Mouse (Mus musculus) mouse trophoblast stem cell (cell line): Measurements from ENCODE around the gene Gm49392.
"Not testable (repeated sequence)": the region's sequence is repeated elsewhere in the genome, so short reads cannot be mapped to it uniquely, and the experiment has no call there.

Source experiments
- in situ Hi-C, 2 experiments: fragments of 300-500 bp; cut with MseI, MboI; formaldehyde crosslinking; loops; 2 replicates in 1 of 2; 3 replicates in 1 of 2; pipeline ENCODE4 v1.15.1; 2025

Gm49392 gene

DNA sequence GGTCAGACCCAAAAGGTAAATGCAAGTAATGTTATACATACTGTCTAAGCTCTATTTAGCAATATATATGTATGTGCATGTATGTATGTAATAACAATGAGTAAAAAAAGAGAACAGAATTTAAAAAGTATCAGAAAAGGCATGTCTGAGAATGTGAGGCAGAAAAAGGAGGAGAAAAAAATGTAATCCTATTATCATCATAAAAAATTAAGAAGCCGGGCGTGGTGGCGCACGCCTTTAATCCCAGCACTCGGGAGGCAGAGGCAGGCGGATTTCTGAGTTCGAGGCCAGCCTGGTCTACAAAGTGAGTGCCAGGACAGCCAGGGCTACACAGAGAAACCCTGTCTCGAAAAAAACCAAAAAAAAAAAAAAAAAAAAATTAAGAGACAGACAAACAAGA lies at the start of gene Gm49392:
Gene Gm49392 (minus strand): TSS at position 101 of the 400 bp plus-strand sequence.
- in situ Hi-C loops, result not testable (repeated sequence)

GRCm38 (mm10) chr13:60941884-60942283 lies 45.2 kb upstream of the Gm49392 start, which contains the start of gene Tpbpa:
Tpbpa (minus strand) TSS chr13:60941984.
- in situ Hi-C loops, result not testable (repeated sequence)

DNA sequence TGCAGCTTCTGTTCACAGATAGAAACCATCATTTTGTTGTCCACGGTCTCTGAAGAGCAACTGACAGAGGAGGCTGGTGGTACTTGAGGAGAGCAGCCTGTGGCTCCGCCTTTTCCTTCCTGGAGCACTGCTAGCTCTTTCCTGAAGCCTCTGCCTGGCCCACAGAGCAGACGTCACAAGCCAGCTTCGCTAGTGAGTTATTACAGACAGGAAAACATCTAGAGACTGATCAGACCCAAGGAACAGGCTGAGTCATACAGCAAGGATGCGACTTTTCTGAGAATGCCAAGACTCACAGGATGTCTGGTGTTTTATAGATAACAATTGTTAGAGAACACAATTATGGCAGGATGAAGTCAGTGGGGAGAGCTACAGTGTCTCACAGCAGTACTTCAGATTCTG lies 39.8 kb upstream of the Gm49392 start, which contains the start of the genes Gm49391 and Ctla2a:
Gene Gm49391 (minus strand): TSS at position 72 of the 402 bp plus-strand sequence.
Gene Ctla2a (minus strand): TSS at position 126 of the 402 bp plus-strand sequence.
- in situ Hi-C loops, result no loop called here

DNA sequence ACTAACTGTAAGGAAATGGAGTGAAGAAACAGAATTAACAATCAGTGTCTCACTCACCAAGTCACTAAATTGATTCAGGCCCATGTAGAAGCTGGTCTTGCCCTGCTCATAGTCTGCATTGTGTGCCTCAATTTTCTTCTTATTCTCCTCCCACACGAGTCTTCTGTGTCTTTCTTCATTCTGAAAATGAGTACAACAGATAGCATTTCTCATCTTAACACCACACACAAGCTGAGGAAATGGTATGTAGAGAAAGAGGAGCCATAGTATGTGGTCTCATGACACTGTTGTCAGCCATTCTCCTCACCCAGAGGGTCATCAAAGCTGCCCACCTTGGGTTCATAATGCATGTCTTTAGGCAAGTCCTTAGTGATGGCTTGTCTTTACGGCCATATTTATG lies 38.8 kb upstream of the Gm49392 start, which contains the start of gene Gm49393:
Gene Gm49393 (minus strand): TSS at position 101 of the 400 bp plus-strand sequence.
- in situ Hi-C loops, result not testable (repeated sequence)

DNA sequence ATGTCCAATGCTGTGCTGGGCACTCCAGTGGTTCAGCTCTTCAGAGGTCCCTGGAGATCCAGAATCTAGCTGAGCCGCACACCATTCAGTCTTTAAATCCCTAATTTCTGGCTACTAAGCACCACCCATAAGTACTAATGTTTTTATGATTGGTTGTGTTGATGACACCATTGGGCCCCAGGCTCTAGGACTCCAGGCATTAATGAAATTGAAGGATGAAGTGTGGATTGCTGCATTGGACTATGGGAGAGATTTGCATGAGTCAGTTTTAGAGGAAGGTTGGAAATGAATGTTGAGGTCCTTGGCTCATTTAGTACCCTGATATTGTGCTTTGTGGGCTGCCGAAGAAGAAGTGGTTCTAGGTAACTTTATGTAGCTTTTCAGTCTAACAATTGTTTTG lies 8.1 kb upstream of the Gm49392 start, which contains the start of gene Tpbpb:
Gene Tpbpb (minus strand): TSS at position 101 of the 400 bp plus-strand sequence.
- in situ Hi-C loops, result not testable (repeated sequence)

- in situ Hi-C loops, result no loop called here
Observed at GRCm38 (mm10) chr13:60897328-60897727, 634 bp upstream of the Gm49392 start, which contains the start of gene Ctla2b. Ctla2b (minus strand) TSS chr13:60897447.

DNA sequence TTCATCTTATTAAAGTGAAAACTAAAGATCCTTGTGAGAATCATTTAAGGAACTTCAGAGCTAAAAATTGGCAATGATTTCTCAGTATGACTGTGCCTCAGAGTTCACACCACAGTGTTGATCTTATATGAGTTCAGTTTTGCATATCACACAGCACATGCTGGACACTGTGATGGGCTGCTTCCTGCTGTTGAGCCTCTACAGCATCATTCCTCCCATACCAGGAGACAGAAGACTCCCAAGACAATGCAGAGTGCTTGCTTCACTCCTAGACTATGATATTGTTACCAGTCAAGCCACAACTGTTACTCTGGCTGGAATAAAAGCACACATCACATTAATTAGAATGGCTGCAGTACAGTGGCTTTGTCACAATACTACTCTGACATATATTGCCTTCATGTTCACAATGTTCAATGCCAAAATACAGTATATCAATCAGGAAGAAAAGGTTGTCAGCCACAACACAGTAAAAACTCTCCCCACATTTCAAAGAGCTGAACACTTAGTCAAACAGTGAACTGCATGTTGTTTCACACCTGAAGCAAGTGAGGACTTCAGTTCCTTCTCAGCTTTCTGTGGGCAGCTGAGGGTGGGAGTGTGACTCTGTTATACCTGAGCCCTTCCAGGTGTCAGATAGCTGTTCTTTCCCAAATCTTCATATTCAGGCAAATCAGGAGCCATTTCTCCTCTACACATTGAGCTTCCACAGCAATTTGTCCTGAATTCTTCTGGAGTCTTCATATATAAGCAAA lies 1.1 kb downstream of the Gm49392 start:
- in situ Hi-C loops, result no loop called here

GRCm38 (mm10) chr13:60892301-60892700 lies 4.4 kb downstream of the Gm49392 start:
- in situ Hi-C loops, result no loop called here

DNA sequence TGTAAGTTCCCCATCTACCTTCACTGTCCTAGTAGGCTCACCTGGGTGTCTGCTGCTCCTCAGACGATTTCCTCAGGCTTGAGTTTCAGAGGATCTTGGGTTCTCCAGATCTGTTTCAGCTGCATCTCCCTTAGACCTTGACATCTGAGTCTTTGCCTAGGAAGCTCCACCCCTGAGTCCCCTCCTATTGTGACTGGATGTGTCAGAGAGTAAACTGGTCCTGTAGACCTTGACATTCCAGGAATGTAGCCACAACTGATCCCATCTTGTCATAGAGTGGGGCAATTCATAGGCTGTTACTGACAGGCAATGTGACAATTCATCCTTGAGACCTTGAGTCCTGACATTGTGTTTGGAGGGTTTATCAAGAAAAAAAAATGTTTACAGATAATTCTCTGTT lies 32.4 kb downstream of the Gm49392 start, which contains the start of gene 4930486L24Rik:
Gene 4930486L24Rik (minus strand): TSS at position 195 of the 400 bp plus-strand sequence.
- in situ Hi-C loops, result no loop called here

GRCm38 (mm10) chr13:60848241-60849120 lies 48.2 kb downstream of the Gm49392 start:
- in situ Hi-C loops, result no loop called here

DNA sequence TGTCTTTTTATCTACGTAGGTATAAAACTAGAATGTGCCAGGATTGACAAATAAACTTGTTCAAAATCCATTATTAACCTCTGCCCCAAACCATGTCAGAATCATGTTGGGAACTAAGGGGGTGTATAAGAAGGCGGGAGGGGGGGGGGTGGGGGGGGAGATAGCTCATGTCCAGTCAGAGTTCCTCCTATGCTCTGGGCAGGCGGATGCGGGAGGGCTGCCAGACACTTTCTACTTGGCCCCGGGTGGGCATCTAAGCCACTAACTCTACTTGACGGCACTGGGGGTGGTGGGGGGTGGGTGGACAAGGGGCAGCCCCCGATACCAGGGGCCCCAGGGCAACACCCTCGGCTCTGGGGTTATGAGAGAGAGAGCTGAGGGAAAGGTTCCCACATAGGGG lies 53.5 kb downstream of the Gm49392 start:
- in situ Hi-C loops, result no loop called here

DNA sequence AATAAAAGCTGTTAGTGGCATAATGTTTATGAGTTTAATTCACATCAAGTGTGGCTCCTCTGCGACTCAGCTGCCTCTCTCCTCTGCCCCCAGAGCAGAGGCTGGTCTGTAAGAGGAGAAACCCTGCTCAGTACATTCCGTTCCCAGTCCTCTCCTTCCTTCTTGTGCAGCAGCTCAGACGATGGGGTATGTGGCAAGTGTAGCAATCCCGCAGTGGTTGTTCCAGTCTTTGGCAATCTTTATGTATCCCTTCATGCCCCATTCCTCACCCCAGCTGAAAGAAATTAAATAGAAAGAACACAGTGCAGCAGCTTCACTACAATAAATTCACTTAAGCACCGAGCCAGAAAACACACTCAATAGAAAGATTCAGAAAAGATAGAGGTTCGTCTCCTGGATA lies 54.0 kb downstream of the Gm49392 start:
- in situ Hi-C loops, result no loop called here

- in situ Hi-C loops, result no loop called here
Observed at GRCm38 (mm10) chr13:60839353-60839902, 57.3 kb downstream of the Gm49392 start.

DNA sequence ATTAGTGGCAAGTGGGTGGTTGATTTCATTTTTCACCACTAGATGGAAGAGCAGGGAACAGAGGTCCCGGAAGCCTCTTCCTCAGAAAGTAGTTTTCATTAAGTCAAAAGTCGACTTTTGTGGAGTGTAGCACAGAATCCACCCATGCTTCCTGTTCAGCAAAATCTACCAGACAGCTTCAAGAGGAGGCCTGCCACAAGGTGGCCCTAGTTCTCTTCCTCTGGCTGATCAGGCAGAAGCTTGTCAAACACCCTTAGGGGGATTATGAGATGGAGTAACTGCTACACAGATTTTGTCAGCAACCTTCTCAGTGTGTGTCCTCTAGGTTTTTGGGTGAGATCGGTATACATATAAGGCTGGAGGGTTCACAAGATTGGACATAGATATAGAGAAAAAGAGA lies 70.6 kb downstream of the Gm49392 start:
- in situ Hi-C loops, result no loop called here

GRCm38 (mm10) chr13:60820486-60821175 lies 76.1 kb downstream of the Gm49392 start:
- in situ Hi-C loops, result no loop called here

DNA sequence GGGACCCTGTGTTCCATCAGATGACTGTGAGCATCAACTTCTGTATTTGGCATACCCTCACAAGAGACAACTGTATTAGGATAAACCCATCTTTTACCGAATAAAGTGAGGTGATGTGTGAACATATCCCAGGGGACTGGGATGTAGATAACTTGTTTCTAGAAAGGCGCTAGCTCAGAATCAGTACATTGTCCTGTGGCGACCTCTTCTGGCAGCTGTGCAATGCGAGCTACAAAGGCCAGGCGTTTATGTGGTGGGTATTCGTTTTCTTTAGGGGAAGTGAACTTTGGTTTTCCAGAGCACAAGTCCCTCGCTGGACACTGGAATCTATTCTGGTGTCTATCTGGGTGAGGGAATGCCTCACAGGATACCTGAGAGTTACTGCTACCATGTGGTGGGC lies 77.2 kb downstream of the Gm49392 start:
- in situ Hi-C loops, result loop anchor here in 1 of 2 experiments (5.0 kb wide), 1 partner anchor 62 kb away; no protein-coding TSS in a partner anchor

DNA sequence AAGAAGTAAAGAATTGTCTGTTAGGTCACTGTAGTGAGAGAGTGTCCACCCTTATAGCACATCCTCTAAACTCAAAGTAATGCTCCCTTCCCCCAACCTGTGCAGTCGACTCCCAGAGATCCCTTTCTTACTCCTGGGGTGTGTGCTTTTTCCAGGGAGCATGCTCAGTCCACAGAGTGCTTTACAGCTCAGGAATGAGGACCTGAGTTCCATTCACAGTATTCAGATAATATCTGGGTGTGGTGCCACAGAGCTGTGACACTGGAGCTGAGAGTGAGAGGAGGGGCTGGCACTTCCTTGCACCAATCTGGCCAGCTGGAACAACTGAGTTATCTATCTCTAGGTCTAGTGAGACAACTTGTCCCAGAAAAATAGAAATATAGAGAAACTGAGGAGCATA lies 83.0 kb downstream of the Gm49392 start:
- in situ Hi-C loops, result loop anchor here in 1 of 2 experiments (5.0 kb wide), 1 partner anchor 51 kb away; no protein-coding TSS in a partner anchor

DNA sequence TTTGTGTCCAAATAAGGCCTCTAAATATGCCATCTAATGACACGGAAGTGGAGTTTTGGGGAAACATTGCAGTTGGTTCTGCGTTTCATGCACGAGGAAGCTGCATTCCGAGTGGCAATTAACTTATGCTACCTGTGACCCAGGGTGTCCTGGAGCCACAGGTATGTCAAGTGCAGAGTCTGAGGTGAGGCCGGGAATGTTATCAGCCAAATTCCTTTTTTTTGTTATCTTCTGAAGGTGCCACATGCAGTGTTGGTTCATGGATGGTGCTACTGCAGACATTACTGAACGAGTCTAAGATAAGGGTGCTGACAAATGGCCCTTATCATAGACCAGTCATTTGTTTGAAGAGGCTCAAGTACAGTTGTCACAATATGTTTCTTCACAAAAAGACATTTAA lies 83.9 kb downstream of the Gm49392 start:
- in situ Hi-C loops, result loop anchor here in 1 of 2 experiments (5.0 kb wide), 1 partner anchor 50 kb away; no protein-coding TSS in a partner anchor

- in situ Hi-C loops, result loop anchor here in 1 of 2 experiments (5.0 kb wide), 1 partner anchor 47 kb away; no protein-coding TSS in a partner anchor
Observed at GRCm38 (mm10) chr13:60809690-60810089, 87.0 kb downstream of the Gm49392 start.

DNA sequence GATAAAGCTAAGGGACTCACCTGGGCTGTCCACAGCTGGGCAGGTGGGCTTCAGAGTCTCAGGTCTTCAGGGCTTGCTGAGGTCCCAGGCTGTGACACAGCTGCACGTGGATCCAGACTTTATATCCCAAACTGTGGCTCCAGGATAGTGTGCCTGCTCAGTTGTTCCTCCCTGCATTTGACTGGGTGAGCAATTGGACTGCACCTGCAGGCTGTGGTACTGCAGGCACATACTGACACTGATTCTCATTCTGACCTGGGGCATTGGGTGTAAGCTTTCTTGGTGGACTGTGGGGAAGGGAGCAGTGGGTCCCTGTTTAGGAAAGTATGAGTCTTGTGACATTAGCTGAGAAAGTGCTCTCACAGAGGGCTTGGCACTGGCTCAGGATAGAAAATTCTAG lies 93.9 kb downstream of the Gm49392 start, which contains the start of gene Ctsll3:
Gene Ctsll3 (minus strand): TSS at position 101 of the 400 bp plus-strand sequence.
- in situ Hi-C loops, result no loop called here
